Mouse (Mus musculus): ENCODE data around the gene Irgm1. TPM values are rescaled to one million over a fixed set of nuclear protein-coding genes. Genes with fewer than 3 reads are reported as not detected.

Irgm1 gene
- polyA plus RNA-seq, 1 experiment from 2014 or later: 16.2 TPM

- ATAC-seq (replicated peaks; ENCODE audit: low FRiP score, low TSS enrichment, low read depth) (no peak), DNase-seq (ENCODE audit: low spot score) (no peak)
- H3K27ac ChIP-seq (ENCODE audit: low read depth): no peak overlapping the region
- WGBS: 78% methylated on average over 5 of the region's 5 CpGs
- no peaks in the 10 kb centered on the region for H3K9me3 ChIP-seq (ENCODE audit: control insufficient read depth, low read length)
- H3K9ac ChIP-seq (ENCODE audit: low read length): no peak overlapping the region
- peaks cover 11% of the 10 kb centered on the region for H3K4me1 ChIP-seq (replicated peaks; ENCODE audit: control insufficient read depth, insufficient read depth, low read length)
- no peak overlapping the region for H3K4me2 ChIP-seq (ENCODE audit: low read length)
- 0 out of 2 replicates have a peak, but pooled peaks cover 7% of the 10 kb centered on the region for H3K27me3 ChIP-seq (replicated peaks; ENCODE audit: control insufficient read depth, insufficient read depth, low read length)
- H3K4me3 ChIP-seq (ENCODE audit: low read depth, low read length): no peak overlapping the region
- no peaks in the 10 kb centered on the region for H3K36me3 ChIP-seq (ENCODE audit: control insufficient read depth, insufficient read depth, low read length)
Measured at GRCm38 (mm10) chr11:48841213-48841612, 30.3 kb downstream of the Irgm1 start.

GRCm38 (mm10) chr11:48840805-48841204 is 30.7 kb downstream of the Irgm1 start:
- Histone ChIP-seq H3K27ac (ENCODE audit: low read depth) (no peak overlapping the region), H3K36me3 (ENCODE audit: control insufficient read depth, insufficient read depth, low read length) (no peaks in the 10 kb centered on the region), H3K4me2 (ENCODE audit: low read length) (no peak overlapping the region), H3K4me3 (ENCODE audit: low read depth, low read length) (no peak overlapping the region), H3K27me3 (replicated peaks; ENCODE audit: control insufficient read depth, insufficient read depth, low read length) (0 out of 2 replicates have a peak, but pooled peaks cover 7% of the 10 kb centered on the region), H3K9me3 (ENCODE audit: control insufficient read depth, low read length) (no peaks in the 10 kb centered on the region), H3K9ac (ENCODE audit: low read length) (no peak overlapping the region), H3K4me1 (replicated peaks; ENCODE audit: control insufficient read depth, insufficient read depth, low read length) (peaks cover 11% of the 10 kb centered on the region)
- no peak for ATAC-seq (replicated peaks; ENCODE audit: low FRiP score, low TSS enrichment, low read depth)
- no peak for DNase-seq (ENCODE audit: low spot score)

GRCm38 (mm10) chr11:48838879-48839680 is 32.4 kb downstream of the Irgm1 start:
- 0 out of 2 replicates have a peak, but pooled peaks cover 7% of the 10 kb centered on the region for H3K27me3 ChIP-seq (replicated peaks; ENCODE audit: control insufficient read depth, insufficient read depth, low read length)
- H3K4me1 ChIP-seq (replicated peaks; ENCODE audit: control insufficient read depth, insufficient read depth, low read length): peaks cover 11% of the 10 kb centered on the region
- peak overlapping the region; percentile 65 for H3K4me2 ChIP-seq (ENCODE audit: low read length)
- H3K9ac ChIP-seq (ENCODE audit: low read length): no peak overlapping the region
- ATAC-seq (replicated peaks; ENCODE audit: low FRiP score, low TSS enrichment, low read depth) (no peak), DNase-seq (ENCODE audit: low spot score) (no peak)
- H3K4me3 ChIP-seq (ENCODE audit: low read depth, low read length): 0 out of 2 replicates have a peak overlapping the region, but pooled peaks have one; percentile 92
- no peak overlapping the region for H3K27ac ChIP-seq (ENCODE audit: low read depth)
- no peaks in the 10 kb centered on the region for H3K9me3 ChIP-seq (ENCODE audit: control insufficient read depth, low read length)
- no peaks in the 10 kb centered on the region for H3K36me3 ChIP-seq (ENCODE audit: control insufficient read depth, insufficient read depth, low read length)
- WGBS: 73% methylated on average over 10 of the region's 10 CpGs

GRCm38 (mm10) chr11:48838181-48838797 is 33.2 kb downstream of the Irgm1 start:
- H3K9ac ChIP-seq (ENCODE audit: low read length): peak overlapping the region; percentile 60
- H3K9me3 ChIP-seq (ENCODE audit: control insufficient read depth, low read length): no peaks in the 10 kb centered on the region
- H3K4me1 ChIP-seq (replicated peaks; ENCODE audit: control insufficient read depth, insufficient read depth, low read length): peaks cover 11% of the 10 kb centered on the region
- under 1% methylated on average over 16 of the region's 16 CpGs for WGBS
- DNase-seq (ENCODE audit: low spot score): peak; percentile 75
- 0 out of 2 replicates have a peak, but pooled peaks cover 7% of the 10 kb centered on the region for H3K27me3 ChIP-seq (replicated peaks; ENCODE audit: control insufficient read depth, insufficient read depth, low read length)
- H3K4me2 ChIP-seq (ENCODE audit: low read length): peak overlapping the region; percentile 65
- H3K27ac ChIP-seq (ENCODE audit: low read depth): no peak overlapping the region
- peak overlapping the region; percentile 92 for H3K4me3 ChIP-seq (ENCODE audit: low read depth, low read length)
- no peak for ATAC-seq (replicated peaks; ENCODE audit: low FRiP score, low TSS enrichment, low read depth)
- no peaks in the 10 kb centered on the region for H3K36me3 ChIP-seq (ENCODE audit: control insufficient read depth, insufficient read depth, low read length)

GRCm38 (mm10) chr11:48837310-48838180 is 33.9 kb downstream of the Irgm1 start:
- DNase-seq (ENCODE audit: low spot score): peak; percentile 82
- Histone ChIP-seq H3K4me1 (replicated peaks; ENCODE audit: control insufficient read depth, insufficient read depth, low read length) (peaks cover 11% of the 10 kb centered on the region), H3K27ac (ENCODE audit: low read depth) (no peak overlapping the region), H3K27me3 (replicated peaks; ENCODE audit: control insufficient read depth, insufficient read depth, low read length) (0 out of 2 replicates have a peak, but pooled peaks cover 7% of the 10 kb centered on the region), H3K9me3 (ENCODE audit: control insufficient read depth, low read length) (no peaks in the 10 kb centered on the region), H3K36me3 (ENCODE audit: control insufficient read depth, insufficient read depth, low read length) (no peaks in the 10 kb centered on the region), H3K9ac (ENCODE audit: low read length) (peak overlapping the region; percentile 60), H3K4me3 (ENCODE audit: low read depth, low read length) (peak overlapping the region; percentile 92), H3K4me2 (ENCODE audit: low read length) (peak overlapping the region; percentile 65)
- WGBS: under 1% methylated on average over 76 of the region's 77 CpGs
- peak; percentile 28; the same call in 1 of the 2 replicates for ATAC-seq (replicated peaks; ENCODE audit: low FRiP score, low TSS enrichment, low read depth)

GRCm38 (mm10) chr11:48836990-48837309 is 34.5 kb downstream of the Irgm1 start:
- H3K9ac ChIP-seq (ENCODE audit: low read length): peak overlapping the region; percentile 60
- H3K27ac ChIP-seq (ENCODE audit: low read depth): no peak overlapping the region
- peaks cover 11% of the 10 kb centered on the region for H3K4me1 ChIP-seq (replicated peaks; ENCODE audit: control insufficient read depth, insufficient read depth, low read length)
- DNase-seq (ENCODE audit: low spot score) (no peak), ATAC-seq (replicated peaks; ENCODE audit: low FRiP score, low TSS enrichment, low read depth) (no peak)
- peak overlapping the region; percentile 92 for H3K4me3 ChIP-seq (ENCODE audit: low read depth, low read length)
- no peaks in the 10 kb centered on the region for H3K9me3 ChIP-seq (ENCODE audit: control insufficient read depth, low read length)
- WGBS: 12% methylated on average over 11 of the region's 11 CpGs
- 0 out of 2 replicates have a peak, but pooled peaks cover 7% of the 10 kb centered on the region for H3K27me3 ChIP-seq (replicated peaks; ENCODE audit: control insufficient read depth, insufficient read depth, low read length)
- no peaks in the 10 kb centered on the region for H3K36me3 ChIP-seq (ENCODE audit: control insufficient read depth, insufficient read depth, low read length)
- H3K4me2 ChIP-seq (ENCODE audit: low read length): peak overlapping the region; percentile 65

- Histone ChIP-seq H3K9ac (ENCODE audit: low read length) (no peak overlapping the region), H3K9me3 (ENCODE audit: control insufficient read depth, low read length) (no peaks in the 10 kb centered on the region), H3K36me3 (ENCODE audit: control insufficient read depth, insufficient read depth, low read length) (no peaks in the 10 kb centered on the region), H3K27ac (ENCODE audit: low read depth) (no peak overlapping the region), H3K4me1 (replicated peaks; ENCODE audit: control insufficient read depth, insufficient read depth, low read length) (peaks cover 11% of the 10 kb centered on the region), H3K4me3 (ENCODE audit: low read depth, low read length) (no peak overlapping the region), H3K4me2 (ENCODE audit: low read length) (no peak overlapping the region), H3K27me3 (replicated peaks; ENCODE audit: control insufficient read depth, insufficient read depth, low read length) (0 out of 2 replicates have a peak, but pooled peaks cover 7% of the 10 kb centered on the region)
- ATAC-seq (replicated peaks; ENCODE audit: low FRiP score, low TSS enrichment, low read depth) (no peak), DNase-seq (ENCODE audit: low spot score) (no peak)
- WGBS: 75% methylated on average over 6 of the region's 6 CpGs
Measured at GRCm38 (mm10) chr11:48835923-48836322, 35.6 kb downstream of the Irgm1 start.

Data from intestine, embryonic 14.5 days (tissue).